Mouse (Mus musculus) testis, adult 10 weeks (tissue): ENCODE data around the gene Npc2. TPM values are rescaled to one million over a fixed set of nuclear protein-coding genes. Genes with fewer than 3 reads are reported as not detected.

Experiments used
- polyA plus RNA-seq: library from polyadenylated mRNA; stranded (reverse); fragments of 350-450 nt; fragmentation: Illumina TruSeq; extraction: RNeasy Lipid Tissue Mini Kit (QIAGEN cat#74804); gene quantifications from one replicate; pipeline ENCODE4 v1.2.3, GENCODE M21; 2014; ENCODE audit warnings: low read depth, low replicate concordance

The Npc2 gene
- polyA plus RNA-seq = 10.9 TPM

GRCm38 (mm10) chr12:84772726-84773441 lies at the start of gene Npc2, which contains the start of gene Isca2:
Gene Npc2, minus strand, starts transcription at chr12:84773152.
Gene Isca2, plus strand, starts transcription at chr12:84773251.

Other genes with a start within 250 kb of the Npc2 start
- gene Vsx2, start 203.4 kb downstream of the Npc2 start, polyA plus RNA-seq = not detected
- gene Abcd4, start 155.7 kb downstream of the Npc2 start, polyA plus RNA-seq = 0.07 TPM
- not detected for gene Vrtn, start 132.1 kb downstream of the Npc2 start, polyA plus RNA-seq
- gene Syndig1l, start 74.3 kb downstream of the Npc2 start, polyA plus RNA-seq = 1.6 TPM
- 156 TPM for gene Isca2, start 99 bp upstream of the Npc2 start, polyA plus RNA-seq
- gene Ltbp2, start 103.4 kb upstream of the Npc2 start, polyA plus RNA-seq = 0.38 TPM
- gene Fcf1, start 197.7 kb upstream of the Npc2 start, polyA plus RNA-seq = 136 TPM
- 36.5 TPM for gene Arel1, start 197.7 kb upstream of the Npc2 start, polyA plus RNA-seq
- 101 TPM for gene Ylpm1, start 223.2 kb upstream of the Npc2 start, polyA plus RNA-seq